Mouse (Mus musculus): ENCODE measurements around the gene Eps8l2. TPM values are rescaled to one million over a fixed set of nuclear protein-coding genes. Genes with fewer than 3 reads are reported as not detected.

The Eps8l2 gene
- polyA plus RNA-seq, 1 experiment from 2014 or later, result 2.6 TPM

- 49% methylated on average over 12 of the region's 12 CpGs for WGBS
- Histone ChIP-seq H3K4me2 (ENCODE audit: low read depth, low read length) (no peak overlapping the region), H3K9me3 (replicated peaks; ENCODE audit: control insufficient read depth, low read length) (no peaks in the 10 kb centered on the region), H3K4me3 (ENCODE audit: low read length) (no peak overlapping the region), H3K27ac (ENCODE audit: low read length) (no peak overlapping the region), H3K36me3 (ENCODE audit: control insufficient read depth, insufficient read depth) (no peaks in the 10 kb centered on the region), H3K9ac (ENCODE audit: low read length) (no peak overlapping the region), H3K27me3 (ENCODE audit: control insufficient read depth, insufficient read depth, low read length) (peaks cover 2% of the 10 kb centered on the region; the same call in 1 of the 2 replicates), H3K4me1 (ENCODE audit: control insufficient read depth, insufficient read depth, low read length) (no peaks in the 10 kb centered on the region)
- no peak; the same call in 1 of the 2 replicates for ATAC-seq (replicated peaks; ENCODE audit: extremely low read depth, insufficient read depth, low FRiP score)
These were observed 17.1 kb downstream of the Eps8l2 start for GRCm38 (mm10) chr7:141355626-141356326.

- Histone ChIP-seq H3K36me3 (ENCODE audit: control insufficient read depth, insufficient read depth) (no peaks in the 10 kb centered on the region), H3K4me2 (ENCODE audit: low read depth, low read length) (no peak overlapping the region), H3K4me1 (ENCODE audit: control insufficient read depth, insufficient read depth, low read length) (no peaks in the 10 kb centered on the region), H3K9me3 (replicated peaks; ENCODE audit: control insufficient read depth, low read length) (no peaks in the 10 kb centered on the region), H3K27me3 (ENCODE audit: control insufficient read depth, insufficient read depth, low read length) (peaks cover 4% of the 10 kb centered on the region; the same call in 1 of the 2 replicates), H3K27ac (ENCODE audit: low read length) (no peak overlapping the region), H3K9ac (ENCODE audit: low read length) (no peak overlapping the region), H3K4me3 (ENCODE audit: low read length) (no peak overlapping the region)
- ATAC-seq (replicated peaks; ENCODE audit: extremely low read depth, insufficient read depth, low FRiP score), result no peak
- 67% methylated on average over 14 of the region's 14 CpGs for WGBS
These were observed 18.3 kb downstream of the Eps8l2 start for GRCm38 (mm10) chr7:141356971-141357370.

- no peak for ATAC-seq (replicated peaks; ENCODE audit: extremely low read depth, insufficient read depth, low FRiP score)
- H3K27me3 ChIP-seq (ENCODE audit: control insufficient read depth, insufficient read depth, low read length), result peaks cover 4% of the 10 kb centered on the region; the same call in 1 of the 2 replicates
These were observed 22.8 kb downstream of the Eps8l2 start for GRCm38 (mm10) chr7:141361510-141361909.

GRCm38 (mm10) chr7:141363106-141363751 is 24.5 kb downstream of the Eps8l2 start:
- Histone ChIP-seq H3K4me3 (ENCODE audit: low read length) (no peak overlapping the region), H3K36me3 (ENCODE audit: control insufficient read depth, insufficient read depth) (no peaks in the 10 kb centered on the region), H3K27ac (ENCODE audit: low read length) (no peak overlapping the region), H3K4me1 (ENCODE audit: control insufficient read depth, insufficient read depth, low read length) (no peaks in the 10 kb centered on the region), H3K4me2 (ENCODE audit: low read depth, low read length) (no peak overlapping the region), H3K9ac (ENCODE audit: low read length) (no peak overlapping the region), H3K9me3 (replicated peaks; ENCODE audit: control insufficient read depth, low read length) (no peaks in the 10 kb centered on the region; the same call in 1 of the 2 replicates), H3K27me3 (ENCODE audit: control insufficient read depth, insufficient read depth, low read length) (peaks cover 4% of the 10 kb centered on the region; the same call in 1 of the 2 replicates)
- WGBS, result 47% methylated on average over 4 of the region's 4 CpGs
- no peak; the same call in 1 of the 2 replicates for ATAC-seq (replicated peaks; ENCODE audit: extremely low read depth, insufficient read depth, low FRiP score)

More at GRCm38 (mm10) chr7:141361510-141361909, 22.8 kb downstream of the Eps8l2 start:
- Histone ChIP-seq H3K4me1 (ENCODE audit: control insufficient read depth, insufficient read depth, low read length) (no peaks in the 10 kb centered on the region), H3K27ac (ENCODE audit: low read length) (no peak overlapping the region), H3K9me3 (replicated peaks; ENCODE audit: control insufficient read depth, low read length) (no peaks in the 10 kb centered on the region), H3K4me2 (ENCODE audit: low read depth, low read length) (no peak overlapping the region), H3K36me3 (ENCODE audit: control insufficient read depth, insufficient read depth) (no peaks in the 10 kb centered on the region), H3K9ac (ENCODE audit: low read length) (no peak overlapping the region), H3K4me3 (ENCODE audit: low read length) (no peak overlapping the region)
- 14% methylated on average over 24 of the region's 24 CpGs for WGBS

- ATAC-seq (replicated peaks; ENCODE audit: extremely low read depth, insufficient read depth, low FRiP score), result no peak
- H3K9me3 ChIP-seq (replicated peaks; ENCODE audit: control insufficient read depth, low read length), result no peaks in the 10 kb centered on the region; the same call in 1 of the 2 replicates
- no peak overlapping the region for H3K27ac ChIP-seq (ENCODE audit: low read length)
- no peak overlapping the region for H3K4me2 ChIP-seq (ENCODE audit: low read depth, low read length)
- peaks cover 4% of the 10 kb centered on the region; the same call in 1 of the 2 replicates for H3K27me3 ChIP-seq (ENCODE audit: control insufficient read depth, insufficient read depth, low read length)
- no peak overlapping the region for H3K4me3 ChIP-seq (ENCODE audit: low read length)
- no peaks in the 10 kb centered on the region for H3K36me3 ChIP-seq (ENCODE audit: control insufficient read depth, insufficient read depth)
- no peak overlapping the region for H3K9ac ChIP-seq (ENCODE audit: low read length)
- WGBS, result 60% methylated on average over 2 of the region's 2 CpGs
- H3K4me1 ChIP-seq (ENCODE audit: control insufficient read depth, insufficient read depth, low read length), result no peaks in the 10 kb centered on the region
These were observed 25.1 kb downstream of the Eps8l2 start for GRCm38 (mm10) chr7:141363752-141364125.

- Histone ChIP-seq H3K4me3 (ENCODE audit: low read length) (no peak overlapping the region), H3K27ac (ENCODE audit: low read length) (no peak overlapping the region), H3K9ac (ENCODE audit: low read length) (no peak overlapping the region), H3K27me3 (ENCODE audit: control insufficient read depth, insufficient read depth, low read length) (peaks cover 4% of the 10 kb centered on the region; the same call in 1 of the 2 replicates), H3K4me1 (ENCODE audit: control insufficient read depth, insufficient read depth, low read length) (no peaks in the 10 kb centered on the region), H3K4me2 (ENCODE audit: low read depth, low read length) (no peak overlapping the region), H3K36me3 (ENCODE audit: control insufficient read depth, insufficient read depth) (no peaks in the 10 kb centered on the region), H3K9me3 (replicated peaks; ENCODE audit: control insufficient read depth, low read length) (no peaks in the 10 kb centered on the region; the same call in 1 of the 2 replicates)
- no peak for ATAC-seq (replicated peaks; ENCODE audit: extremely low read depth, insufficient read depth, low FRiP score)
- 63% methylated on average over 5 of the region's 5 CpGs for WGBS
These were observed 25.8 kb downstream of the Eps8l2 start for GRCm38 (mm10) chr7:141364349-141365048.

GRCm38 (mm10) chr7:141365049-141365445 is 26.4 kb downstream of the Eps8l2 start:
- H3K9ac ChIP-seq (ENCODE audit: low read length), result no peak overlapping the region
- ATAC-seq (replicated peaks; ENCODE audit: extremely low read depth, insufficient read depth, low FRiP score), result no peak
- no peak overlapping the region for H3K4me3 ChIP-seq (ENCODE audit: low read length)
- H3K9me3 ChIP-seq (replicated peaks; ENCODE audit: control insufficient read depth, low read length), result no peaks in the 10 kb centered on the region; the same call in 1 of the 2 replicates
- no peaks in the 10 kb centered on the region for H3K4me1 ChIP-seq (ENCODE audit: control insufficient read depth, insufficient read depth, low read length)
- no peak overlapping the region for H3K4me2 ChIP-seq (ENCODE audit: low read depth, low read length)
- WGBS, result 60% methylated on average over 3 of the region's 3 CpGs
- no peak overlapping the region for H3K27ac ChIP-seq (ENCODE audit: low read length)
- peaks cover 4% of the 10 kb centered on the region; the same call in 1 of the 2 replicates for H3K27me3 ChIP-seq (ENCODE audit: control insufficient read depth, insufficient read depth, low read length)
- no peaks in the 10 kb centered on the region for H3K36me3 ChIP-seq (ENCODE audit: control insufficient read depth, insufficient read depth)

- Histone ChIP-seq H3K27me3 (ENCODE audit: control insufficient read depth, insufficient read depth, low read length) (no peaks in the 10 kb centered on the region), H3K4me3 (ENCODE audit: low read length) (no peak overlapping the region), H3K4me1 (ENCODE audit: control insufficient read depth, insufficient read depth, low read length) (no peaks in the 10 kb centered on the region), H3K27ac (ENCODE audit: low read length) (no peak overlapping the region), H3K4me2 (ENCODE audit: low read depth, low read length) (no peak overlapping the region), H3K9ac (ENCODE audit: low read length) (no peak overlapping the region), H3K36me3 (ENCODE audit: control insufficient read depth, insufficient read depth) (no peaks in the 10 kb centered on the region), H3K9me3 (replicated peaks; ENCODE audit: control insufficient read depth, low read length) (no peaks in the 10 kb centered on the region; the same call in 1 of the 2 replicates)
- ATAC-seq (replicated peaks; ENCODE audit: extremely low read depth, insufficient read depth, low FRiP score), result no peak
- 79% methylated on average over 4 of the region's 4 CpGs for WGBS
These were observed 28.7 kb downstream of the Eps8l2 start for GRCm38 (mm10) chr7:141367358-141367757.
